In genomic region chr10:68119285-68119684, GRCm38 (mm10) we compare ENCODE assay signal across 10 mouse cellular contexts.
DNase-seq lines count a peak whose midpoint lies in the region; ATAC-seq lines count a peak whose summit lies in the region.
"Had no signal": no experiment of that assay in that cellular context is flagged by ENCODE, and none has a peak within 500 bp of the region (broad histone marks: within the 10 kb centered on the region; RNA-seq: fewer than 3 reads in every experiment).

No protein-coding gene starts in this region.

- peak; percentile 25 for DNase-seq in gastrocnemius, adult 18-20 months (ENCODE audit: low spot score)
- no peak for DNase-seq in gastrocnemius, postnatal 36 days
- DNase-seq in 416B (ENCODE audit: low read depth): peak; percentile 90
- DNase-seq in cerebellum, adult 9-11 months: no peak
- DNase-seq in embryo, embryonic 11 days: no peak
- DNase-seq in layer of hippocampus, adult 11-12 months (ENCODE audit: low spot score): no peak
- DNase-seq: forebrain, postnatal 0 days had no signal

- peaks cover 31% of the 10 kb centered on the region for H3K4me1 ChIP-seq in heart, embryonic 13.5 days
- H3K4me1 ChIP-seq: intestine, embryonic 15.5 days had no signal

- H3K27ac ChIP-seq in heart, embryonic 13.5 days (replicated peaks): peak overlapping the region; percentile 43
- H3K27ac ChIP-seq: intestine, embryonic 15.5 days had no signal

- no peaks in the 10 kb centered on the region for H3K27me3 ChIP-seq in heart, embryonic 13.5 days (replicated peaks)
- H3K27me3 ChIP-seq: intestine, embryonic 15.5 days had no signal

- H3K9ac ChIP-seq in heart, embryonic 13.5 days: no peak overlapping the region
- H3K9ac ChIP-seq: forebrain, postnatal 0 days; intestine, embryonic 15.5 days had no signal

- peaks cover 89% of the 10 kb centered on the region for H3K36me3 ChIP-seq in heart, embryonic 13.5 days

- ATAC-seq in heart, embryonic 13.5 days (ENCODE audit: extremely low read depth, insufficient number of reproducible peaks, low FRiP score, low TSS enrichment): no peak
- peak; percentile 73 for ATAC-seq in megakaryocyte progenitor cell, adult 5-6 weeks (replicated peaks; ENCODE audit: poor library complexity)
- ATAC-seq: forebrain, postnatal 0 days; intestine, embryonic 15.5 days had no signal

- H3K4me2 ChIP-seq in heart, embryonic 13.5 days: no peak overlapping the region
- H3K4me2 ChIP-seq: intestine, embryonic 15.5 days had no signal

- intact Hi-C loops in gastrocnemius, postnatal 36 days (cut with DNase I): no loop called here

- no peaks in the 10 kb centered on the region for H3K9me3 ChIP-seq in heart, embryonic 13.5 days
- H3K9me3 ChIP-seq: intestine, embryonic 15.5 days had no signal

- WGBS in heart, embryonic 13.5 days: 15% methylated on average over 6 of the region's 6 CpGs

- no peak overlapping the region for H3K4me3 ChIP-seq in heart, embryonic 13.5 days
- H3K4me3 ChIP-seq: intestine, embryonic 15.5 days had no signal

Comparison
In these comparisons a context has a peak if more than half of its experiments do, and no peak if none do; other contexts are left out.
1. DNase-seq: peak in gastrocnemius, adult 18-20 months (single experiment) and 416B (single experiment); none in gastrocnemius, postnatal 36 days (0 of 2), cerebellum, adult 9-11 months (single experiment), embryo, embryonic 11 days (single experiment) and layer of hippocampus, adult 11-12 months (single experiment).